Mouse (Mus musculus): ENCODE results near the gene Nudc. TPM values are rescaled to one million over a fixed set of nuclear protein-coding genes. Genes with fewer than 3 reads are reported as not detected.

The Nudc gene
- total RNA-seq, 2 experiments from 2014 or later: 143 to 156 TPM

DNA sequence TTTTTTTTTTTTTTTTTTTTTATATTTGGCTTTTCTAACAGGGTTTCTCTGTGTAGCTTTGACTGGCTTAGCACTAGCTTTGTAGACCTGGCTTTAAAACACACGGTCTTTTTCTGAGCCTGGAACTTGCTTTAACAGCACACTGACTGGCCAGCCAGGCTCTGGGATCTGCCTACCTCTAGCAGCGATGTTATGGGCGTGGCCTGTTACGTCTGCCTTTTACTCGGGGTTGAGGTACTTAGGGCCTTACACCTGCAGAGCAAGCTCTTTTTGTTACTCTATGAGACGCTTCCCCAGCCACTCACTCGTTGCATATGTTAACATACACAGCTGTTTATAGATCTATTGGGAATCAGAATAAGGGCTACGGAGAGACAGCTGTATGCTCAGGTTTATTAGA is 21.5 kb upstream of the Nudc start:
- Histone ChIP-seq H3K4me3 (no peak overlapping the region), H3K27ac (no peak overlapping the region)
- DNase-seq (ENCODE audit: extremely low spot score in 1 of 2, low spot score in 2 of 2): no peak
- intact Hi-C loops (cut with DNase I): no loop called here
- TF ChIP-seq CTCF (IDR thresholded peaks at IDR 0.05): no peak

DNA sequence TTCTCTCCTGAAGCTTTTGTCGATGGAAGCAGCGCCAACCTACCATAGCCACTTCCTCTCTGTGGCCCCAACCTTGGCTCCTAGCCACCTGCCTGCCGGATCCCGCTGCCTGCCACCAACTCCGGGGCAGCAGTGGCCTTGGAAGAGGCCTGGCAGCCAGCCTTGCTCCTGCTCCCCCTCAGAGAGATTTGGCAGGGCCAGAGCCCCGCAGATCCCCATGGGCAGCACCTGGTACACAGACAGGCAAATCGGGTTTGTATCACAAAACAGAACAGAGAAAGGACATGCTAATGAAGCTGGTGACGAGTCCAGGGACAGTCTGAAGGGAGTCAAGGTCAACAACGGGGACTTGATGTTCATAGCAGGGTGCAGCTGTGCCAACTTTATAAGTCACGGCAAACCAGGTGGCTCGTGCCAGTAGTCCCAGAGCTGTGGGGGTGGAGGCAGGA is 17.4 kb upstream of the Nudc start:
- no peak overlapping the region for H3K4me3 ChIP-seq

GRCm38 (mm10) chr4:133561622-133562021 is 15.8 kb upstream of the Nudc start:
- intact Hi-C loops (cut with DNase I): no loop called here
- Histone ChIP-seq H3K4me3 (no peak overlapping the region), H3K27ac (no peak overlapping the region)
- DNase-seq (ENCODE audit: extremely low spot score in 1 of 2, low spot score in 2 of 2): no peak
- TF ChIP-seq CTCF (IDR thresholded peaks at IDR 0.05): no peak

More for the DNA sequence above, 17.4 kb upstream of the Nudc start:
- TF ChIP-seq CTCF (IDR thresholded peaks at IDR 0.05): no peak
- intact Hi-C loops (cut with DNase I): no loop called here
- DNase-seq (ENCODE audit: extremely low spot score in 1 of 2, low spot score in 2 of 2): no peak
- H3K27ac ChIP-seq: no peak overlapping the region

DNA sequence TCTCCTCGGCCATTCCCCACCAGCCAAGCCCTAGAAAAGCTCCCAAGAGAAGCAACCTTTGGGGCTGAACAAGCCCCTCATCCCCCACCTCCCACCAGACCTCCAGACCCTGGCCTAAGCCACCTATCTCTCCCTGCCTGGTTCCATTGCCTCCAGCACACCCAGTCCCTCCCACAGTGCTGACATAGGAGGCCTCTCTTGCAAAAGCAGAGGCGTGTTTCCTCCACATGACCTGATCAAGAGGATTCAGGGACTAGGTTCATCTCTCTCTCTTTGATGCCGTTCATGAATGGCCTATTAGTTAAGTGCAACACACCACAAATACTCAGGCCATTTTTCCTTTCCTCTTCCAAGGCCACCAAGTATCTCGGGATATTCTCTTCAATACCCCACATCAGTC is 14.1 kb upstream of the Nudc start:
- DNase-seq (ENCODE audit: extremely low spot score in 1 of 2, low spot score in 2 of 2): no peak
- Histone ChIP-seq H3K27ac (no peak overlapping the region), H3K4me3 (no peak overlapping the region)
- intact Hi-C loops (cut with DNase I): no loop called here
- TF ChIP-seq CTCF (IDR thresholded peaks at IDR 0.05): no peak

DNA sequence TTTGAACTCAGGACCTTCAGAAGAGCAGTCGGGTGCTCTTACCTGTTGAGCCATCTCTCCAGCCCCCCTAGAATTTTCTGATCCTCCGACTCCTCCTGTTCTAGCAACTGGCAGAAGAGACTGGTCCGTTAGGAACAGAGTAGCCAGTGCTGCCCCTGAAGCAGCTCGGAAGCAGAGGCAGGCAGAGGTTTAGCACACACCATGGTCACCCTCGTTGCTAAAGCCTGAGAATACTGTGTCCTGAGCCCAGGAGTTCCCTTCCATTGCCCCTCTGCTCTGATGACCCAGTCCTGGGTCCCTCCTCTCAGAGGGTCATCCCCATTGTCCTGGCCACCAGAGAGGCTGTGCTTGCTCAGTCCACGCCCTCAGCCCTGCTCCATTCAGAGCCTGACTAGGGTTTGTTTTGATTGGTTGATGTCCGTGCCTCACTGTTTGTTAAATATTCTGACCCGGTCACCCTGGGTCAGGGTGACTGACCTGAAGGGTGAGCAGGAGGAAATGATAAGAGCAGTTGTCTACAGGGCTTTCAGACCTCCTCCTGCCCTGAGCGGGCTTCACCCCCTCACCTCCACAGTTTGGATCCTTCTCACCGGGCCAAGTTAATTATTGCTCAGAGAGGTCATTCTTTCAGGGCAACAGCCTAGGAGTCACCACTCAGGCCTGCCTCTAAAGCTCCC is 11.4 kb upstream of the Nudc start:
- H3K4me3 ChIP-seq: no peak overlapping the region
- TF ChIP-seq CTCF (IDR thresholded peaks at IDR 0.05): no peak
- intact Hi-C loops (cut with DNase I): no loop called here
- no peak for DNase-seq (ENCODE audit: extremely low spot score in 1 of 2, low spot score in 2 of 2)
- no peak overlapping the region for H3K27ac ChIP-seq

DNA sequence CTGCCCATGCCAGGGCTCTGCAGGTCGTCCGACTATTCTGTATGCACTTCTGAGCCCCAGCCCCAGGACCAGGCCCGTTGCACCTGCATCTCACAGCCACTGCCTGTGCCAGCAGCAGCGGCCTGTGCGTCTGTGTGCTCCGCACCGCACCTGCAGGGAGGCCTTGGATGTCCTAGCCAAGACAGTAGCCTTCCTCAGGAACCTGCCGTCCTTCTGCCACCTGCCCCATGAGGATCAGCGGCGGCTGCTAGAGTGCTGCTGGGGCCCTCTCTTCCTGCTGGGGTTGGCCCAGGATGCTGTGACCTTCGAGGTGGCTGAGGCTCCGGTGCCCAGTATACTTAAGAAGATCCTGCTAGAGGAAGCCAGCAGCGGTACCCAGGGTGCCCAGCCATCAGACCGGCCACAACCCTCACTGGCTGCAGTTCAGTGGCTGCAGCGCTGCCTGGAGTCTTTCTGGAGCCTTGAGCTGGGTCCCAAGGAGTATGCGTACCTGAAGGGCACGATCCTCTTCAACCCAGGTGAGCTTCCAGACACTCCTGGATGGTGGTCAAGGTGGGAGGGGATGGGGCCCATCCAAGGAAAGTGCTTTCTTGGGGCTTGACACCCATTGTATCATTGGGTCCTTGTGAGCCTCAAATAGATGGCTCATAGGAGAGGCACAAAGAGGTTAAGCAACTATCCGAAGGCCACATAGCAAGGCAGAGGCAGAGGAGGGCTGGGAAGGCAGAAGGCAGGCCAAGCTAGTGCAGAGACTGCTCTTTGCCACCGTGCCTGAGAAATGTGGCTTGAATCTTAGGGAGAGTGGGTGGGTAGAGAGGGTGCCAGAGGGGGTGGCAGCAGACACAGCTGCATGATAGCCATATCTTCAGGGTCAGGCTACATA is 7.9 kb upstream of the Nudc start:
- no peak for DNase-seq (ENCODE audit: extremely low spot score in 1 of 2, low spot score in 2 of 2)
- TF ChIP-seq CTCF (IDR thresholded peaks at IDR 0.05): no peak
- no peak overlapping the region for H3K4me3 ChIP-seq
- intact Hi-C loops (cut with DNase I): no loop called here
- H3K27ac ChIP-seq: no peak overlapping the region

DNA sequence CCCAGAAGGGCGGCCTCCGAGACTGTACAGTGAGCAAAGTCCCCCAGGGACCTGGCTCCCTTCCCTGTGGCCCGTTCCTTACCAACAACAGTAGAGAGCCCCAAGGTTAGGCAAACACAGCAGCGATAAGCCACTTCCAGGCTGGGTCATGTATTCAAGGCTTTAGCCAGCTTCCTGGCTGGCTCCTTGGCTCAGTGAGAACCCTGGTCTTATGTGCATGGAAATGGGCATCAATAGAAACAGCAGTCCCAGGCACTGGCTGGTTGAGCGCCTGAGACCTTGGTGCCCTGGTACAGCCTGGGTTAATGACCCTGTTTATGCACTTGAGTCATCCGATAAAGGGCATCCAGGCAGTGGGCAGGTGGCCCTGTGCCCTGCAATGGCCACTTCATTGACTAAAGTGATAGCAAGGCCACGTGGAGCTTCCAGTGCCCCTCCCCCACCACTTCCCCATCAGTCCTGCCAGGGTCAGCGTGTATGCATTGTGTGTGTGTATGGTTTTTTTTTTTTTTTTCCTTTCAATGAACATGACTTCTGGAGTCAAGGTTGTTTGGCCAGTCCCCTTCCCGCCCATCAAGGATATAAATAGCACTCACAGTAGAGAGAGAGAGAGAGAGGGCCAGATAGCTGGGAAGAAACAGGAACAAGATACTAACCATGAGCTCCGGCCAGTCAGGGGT is 7.1 kb upstream of the Nudc start, which contains the start of gene Nr0b2:
Gene Nr0b2, plus strand, starts transcription at position 609 of the 680 bp plus-strand sequence.
- DNase-seq (ENCODE audit: extremely low spot score in 1 of 2, low spot score in 2 of 2): no peak
- Histone ChIP-seq H3K27ac (no peak within 1 kb of the TSS), H3K4me3 (no peak within 1 kb of the TSS)
- intact Hi-C loops (cut with DNase I): no loop called here
- no peak for TF ChIP-seq CTCF (IDR thresholded peaks at IDR 0.05)

- no peak for TF ChIP-seq CTCF (IDR thresholded peaks at IDR 0.05)
- H3K4me3 ChIP-seq: no peak overlapping the region
- intact Hi-C loops (cut with DNase I): no loop called here
- no peak overlapping the region for H3K27ac ChIP-seq
- DNase-seq (ENCODE audit: extremely low spot score in 1 of 2, low spot score in 2 of 2): no peak
Measured at GRCm38 (mm10) chr4:133552029-133552428, 6.2 kb upstream of the Nudc start.

- Histone ChIP-seq H3K4me3 (no peak overlapping the region), H3K27ac (no peak overlapping the region)
- TF ChIP-seq CTCF (IDR thresholded peaks at IDR 0.05): no peak
- DNase-seq (ENCODE audit: extremely low spot score in 1 of 2, low spot score in 2 of 2): no peak
- intact Hi-C loops (cut with DNase I): no loop called here
Measured at GRCm38 (mm10) chr4:133536652-133537051, 9.1 kb downstream of the Nudc start.

DNA sequence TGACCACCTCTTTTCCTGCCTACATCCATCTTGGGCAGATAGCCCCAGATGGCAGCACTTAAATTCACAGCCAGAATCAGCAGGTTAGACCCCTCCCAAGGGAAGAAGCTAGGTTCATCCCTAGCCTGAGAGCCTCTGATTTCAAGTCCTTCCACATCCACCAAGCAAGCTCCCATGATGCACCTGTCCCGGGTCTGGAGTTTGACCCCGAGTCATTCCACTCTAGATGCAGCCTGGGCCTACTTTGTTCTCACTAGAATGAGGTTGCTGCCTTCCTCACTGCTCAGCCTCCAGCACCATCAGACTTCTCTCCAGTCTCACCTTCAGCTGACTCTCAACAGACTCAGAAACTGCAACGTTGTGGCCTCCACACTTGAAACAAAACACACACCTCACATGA is 9.7 kb downstream of the Nudc start:
- Histone ChIP-seq H3K27ac (no peak overlapping the region), H3K4me3 (no peak overlapping the region)
- TF ChIP-seq CTCF (IDR thresholded peaks at IDR 0.05): no peak
- intact Hi-C loops (cut with DNase I): no loop called here
- DNase-seq (ENCODE audit: extremely low spot score in 1 of 2, low spot score in 2 of 2): no peak

DNA sequence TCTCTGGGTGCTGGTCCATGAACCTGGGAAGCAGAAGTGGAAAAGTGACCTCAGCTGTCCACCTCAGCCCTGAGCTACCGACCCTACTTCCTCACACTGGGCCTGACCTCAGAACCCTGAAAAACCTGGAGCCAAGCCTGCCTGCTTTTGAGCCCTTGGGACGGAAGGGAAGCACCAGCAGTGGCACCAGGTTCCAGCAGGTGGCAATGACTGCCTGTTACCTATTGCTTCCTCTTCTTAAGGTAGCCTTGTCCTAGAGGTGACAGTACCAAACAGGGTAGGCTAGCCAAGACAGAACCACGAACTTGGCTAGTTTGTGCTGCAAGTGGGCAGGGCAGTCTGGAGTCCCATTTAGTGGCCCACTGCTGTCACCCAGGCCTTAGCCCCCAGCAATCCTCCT is 13.0 kb downstream of the Nudc start:
- no peak for DNase-seq (ENCODE audit: extremely low spot score in 1 of 2, low spot score in 2 of 2)
- no peak for TF ChIP-seq CTCF (IDR thresholded peaks at IDR 0.05)
- intact Hi-C loops (cut with DNase I): no loop called here
- Histone ChIP-seq H3K4me3 (no peak overlapping the region), H3K27ac (no peak overlapping the region)

GRCm38 (mm10) chr4:133527788-133528187 is 18.0 kb downstream of the Nudc start:
- TF ChIP-seq CTCF (IDR thresholded peaks at IDR 0.05): no peak
- Histone ChIP-seq H3K27ac (no peak overlapping the region), H3K4me3 (no peak overlapping the region)
- intact Hi-C loops (cut with DNase I): no loop called here
- DNase-seq (ENCODE audit: extremely low spot score in 1 of 2, low spot score in 2 of 2): no peak
